Mouse (Mus musculus) heart, embryonic 13.5 days (tissue): Measurements from ENCODE around the gene Epha10. TPM values are rescaled to one million over a fixed set of nuclear protein-coding genes. Genes with fewer than 3 reads are reported as not detected.
A peak's percentile ranks its signal among the peaks of the same experiment; 100 is the strongest.

Experiments used
- ATAC-seq: fragments of 200-750 bp; cut with Nextera tagmentation; 2 replicates; pipeline ENCODE4 v1.8.0; 2017; ENCODE audit warnings: moderate TSS enrichment; ENCODE audit not compliant: insufficient number of reproducible peaks, low FRiP score, low TSS enrichment; ENCODE audit errors: extremely low read depth
- H3K27ac ChIP-seq: fragments of 300-500 bp; sonication (generic); replicated peaks from 2 replicates; pipeline ENCODE4 v1.5.1; 2015; ENCODE audit warnings: moderate library complexity, mild to moderate bottlenecking, inconsistent platforms
- H3K27me3 ChIP-seq: fragments of 300-500 bp; sonication (generic); replicated peaks from 2 replicates; pipeline ENCODE4 v1.6.1; 2015; ENCODE audit warnings: mild to moderate bottlenecking, inconsistent platforms
- H3K36me3 ChIP-seq: fragments of 300-500 bp; sonication (generic); 2 replicates; pipeline ENCODE4 v1.6.1; 2015; ENCODE audit warnings: mild to moderate bottlenecking, inconsistent platforms
- H3K4me1 ChIP-seq: fragments of 300-500 bp; sonication (generic); 2 replicates; pipeline ENCODE4 v1.6.1; 2015; ENCODE audit warnings: inconsistent platforms
- H3K4me2 ChIP-seq: fragments of 300-500 bp; sonication (generic); 2 replicates; pipeline ENCODE4 v1.6.1; 2015; ENCODE audit warnings: inconsistent platforms, mild to moderate bottlenecking, moderate library complexity
- H3K4me3 ChIP-seq: fragments of 300-500 bp; sonication (generic); 2 replicates; pipeline ENCODE4 v1.5.1; 2015; ENCODE audit warnings: moderate library complexity, mild to moderate bottlenecking, inconsistent platforms
- H3K9ac ChIP-seq: fragments of 300-500 bp; sonication (generic); 2 replicates; pipeline ENCODE4 v1.6.1; 2015; ENCODE audit warnings: inconsistent platforms, mild to moderate bottlenecking, moderate library complexity
- H3K9me3 ChIP-seq: fragments of 300-500 bp; sonication (generic); 2 replicates; pipeline ENCODE4 v1.6.1; 2016; ENCODE audit warnings: inconsistent platforms
- WGBS: fragments of 180-500 bp; shearing (Covaris S2); methylation state at CpG from one replicate; pipeline ENCODE4 v1.1.7; 2015; ENCODE audit warnings: mixed read lengths; 5-methylcytosine and 5-hydroxymethylcytosine counted together
- polyA plus RNA-seq: library from polyadenylated mRNA; unstranded; fragments of >200 nt; fragmentation: Nextera tagmentation; extraction: Ambion mirVana; gene quantifications from 2 replicates; pipeline ENCODE4 v1.2.1, GENCODE M21; 2015

The Epha10 gene
- polyA plus RNA-seq, 1 experiment from 2014 or later = 0.05 TPM

DNA sequence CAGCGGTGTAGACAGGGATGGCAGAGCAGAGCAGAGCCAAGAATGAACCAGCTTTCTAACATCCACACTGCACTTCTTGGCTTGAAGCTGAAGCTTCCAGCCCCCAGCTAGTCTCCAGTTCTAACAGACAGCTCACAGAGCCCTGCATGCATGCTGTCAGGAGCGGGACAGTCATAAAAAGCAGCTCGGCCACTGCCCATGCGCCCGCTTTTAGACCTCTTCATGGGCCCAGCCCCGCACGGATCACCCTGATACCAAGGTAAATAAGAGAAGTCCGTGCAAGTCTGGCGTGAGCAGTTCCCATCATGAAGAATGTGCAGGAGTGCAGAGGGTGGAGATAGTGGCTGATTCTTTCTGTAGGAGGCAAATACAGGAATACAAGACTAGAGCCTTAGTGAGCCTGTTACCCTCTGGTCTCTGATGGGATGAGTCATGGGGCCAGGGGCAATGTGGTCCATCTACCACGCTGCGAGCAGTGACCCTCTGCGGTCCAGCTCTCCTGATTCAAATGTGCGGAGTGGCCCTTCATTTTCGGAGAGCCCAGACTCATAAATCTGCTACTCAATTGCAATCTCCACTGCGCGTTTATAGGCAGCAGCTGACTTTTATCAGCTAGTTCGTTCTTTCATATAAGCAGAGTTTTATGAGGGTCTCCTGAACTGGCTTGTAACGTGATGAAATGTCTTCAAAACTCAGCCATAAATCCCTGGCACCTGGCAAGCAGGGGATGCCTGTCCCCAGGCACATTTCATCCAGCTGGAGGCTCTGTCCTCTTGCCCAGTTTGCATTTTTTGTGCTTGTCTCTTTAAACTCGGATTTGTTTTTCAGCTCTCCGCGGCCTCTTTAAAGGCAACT, 69.7 kb downstream of the Epha10 start:
- Histone ChIP-seq H3K9ac (no peak overlapping the region), H3K9me3 (no peaks in the 10 kb centered on the region), H3K4me2 (no peak overlapping the region), H3K4me3 (no peak overlapping the region), H3K4me1 (no peaks in the 10 kb centered on the region), H3K27ac (peak overlapping the region; percentile 28), H3K36me3 (0 out of 2 replicates have a peak, but pooled peaks cover 2% of the 10 kb centered on the region), H3K27me3 (peaks cover 4% of the 10 kb centered on the region; the same call in 1 of the 2 replicates)
- 67% methylated on average over 21 of the region's 21 CpGs for WGBS
- ATAC-seq = no peak

DNA sequence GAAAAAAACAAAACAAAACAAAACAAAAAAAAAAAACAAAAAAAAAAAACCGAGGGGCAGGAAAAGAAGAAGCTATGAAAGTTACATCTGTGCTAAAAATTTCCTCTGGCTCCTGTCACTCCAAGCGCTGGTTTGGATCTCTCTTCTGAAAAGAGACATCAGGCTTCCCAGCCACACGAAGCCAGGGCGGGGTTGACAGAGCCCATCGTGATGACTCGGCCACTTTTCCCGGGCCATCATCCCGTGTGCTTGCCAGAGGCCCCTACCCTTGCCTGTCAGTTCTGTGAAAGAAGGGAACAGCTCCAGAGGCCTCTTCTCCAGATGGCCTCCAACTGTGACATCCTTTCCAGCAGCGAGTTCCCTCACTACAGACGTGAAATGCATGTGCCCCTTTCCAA, 70.3 kb downstream of the Epha10 start:
- no peaks in the 10 kb centered on the region for H3K9me3 ChIP-seq
- H3K27ac ChIP-seq = no peak overlapping the region; the same call in 1 of the 2 replicates
- no peaks in the 10 kb centered on the region for H3K4me1 ChIP-seq
- no peaks in the 10 kb centered on the region for H3K36me3 ChIP-seq
- no peak for ATAC-seq
- WGBS = 29% methylated on average over 10 of the region's 10 CpGs
- no peak overlapping the region for H3K4me3 ChIP-seq
- H3K9ac ChIP-seq = no peak overlapping the region
- no peak overlapping the region for H3K4me2 ChIP-seq
- H3K27me3 ChIP-seq = peaks cover 4% of the 10 kb centered on the region; the same call in 1 of the 2 replicates

DNA sequence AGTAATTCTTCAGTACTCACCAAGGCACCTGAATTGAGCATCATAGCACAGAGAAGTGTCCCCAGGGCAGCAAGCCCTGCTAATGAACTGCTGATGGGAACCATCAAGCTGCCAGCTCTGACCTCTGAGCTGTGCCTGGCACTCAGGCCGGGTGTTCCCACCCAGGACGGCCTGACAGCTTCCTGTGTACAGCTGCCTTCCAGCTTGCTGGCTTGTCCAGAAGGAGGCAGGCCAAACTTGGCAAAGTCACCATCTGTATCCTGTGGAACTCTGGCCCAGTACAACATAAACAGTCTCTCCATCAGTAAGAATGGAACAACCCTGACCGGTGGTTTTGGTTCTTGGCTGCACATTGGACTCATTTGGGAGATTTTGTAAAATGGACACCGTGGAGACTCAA, 72.8 kb downstream of the Epha10 start:
- 0 out of 2 replicates have a peak, but pooled peaks cover 4% of the 10 kb centered on the region for H3K4me1 ChIP-seq
- no peak overlapping the region for H3K4me2 ChIP-seq
- 48% methylated on average over 4 of the region's 4 CpGs for WGBS
- no peak overlapping the region for H3K4me3 ChIP-seq
- H3K27me3 ChIP-seq = peaks cover 4% of the 10 kb centered on the region; the same call in 1 of the 2 replicates
- no peaks in the 10 kb centered on the region for H3K9me3 ChIP-seq
- H3K9ac ChIP-seq = no peak overlapping the region
- no peaks in the 10 kb centered on the region for H3K36me3 ChIP-seq
- no peak for ATAC-seq
- no peak overlapping the region for H3K27ac ChIP-seq

DNA sequence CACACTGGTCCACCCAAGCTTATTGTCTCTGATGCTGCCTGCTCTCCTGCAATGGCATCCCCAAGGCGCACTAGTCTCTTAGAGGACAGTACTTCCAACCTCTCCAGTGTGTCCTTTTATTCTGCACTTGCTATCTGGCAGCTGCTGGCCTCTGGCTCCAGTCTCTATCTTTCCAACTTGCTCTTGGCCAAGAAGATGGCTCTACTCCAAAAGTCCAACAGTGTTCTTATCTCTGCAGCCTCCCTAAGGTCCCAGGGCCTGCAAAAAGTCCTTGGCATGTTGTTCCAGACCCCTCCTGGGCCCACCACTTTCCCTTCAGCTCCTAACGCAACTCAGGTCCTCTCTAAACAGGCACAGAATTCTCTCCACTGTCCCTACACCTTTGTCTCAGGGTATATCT, 76.6 kb downstream of the Epha10 start:
- H3K4me1 ChIP-seq = 0 out of 2 replicates have a peak, but pooled peaks cover 4% of the 10 kb centered on the region
- H3K27ac ChIP-seq = no peak overlapping the region
- no peak overlapping the region for H3K4me3 ChIP-seq
- ATAC-seq = no peak
- H3K27me3 ChIP-seq = peaks cover 14% of the 10 kb centered on the region; the same call in 1 of the 2 replicates
- no peak overlapping the region for H3K4me2 ChIP-seq
- 66% methylated on average over 2 of the region's 2 CpGs for WGBS
- H3K9me3 ChIP-seq = no peaks in the 10 kb centered on the region
- no peaks in the 10 kb centered on the region for H3K36me3 ChIP-seq
- no peak overlapping the region for H3K9ac ChIP-seq

DNA sequence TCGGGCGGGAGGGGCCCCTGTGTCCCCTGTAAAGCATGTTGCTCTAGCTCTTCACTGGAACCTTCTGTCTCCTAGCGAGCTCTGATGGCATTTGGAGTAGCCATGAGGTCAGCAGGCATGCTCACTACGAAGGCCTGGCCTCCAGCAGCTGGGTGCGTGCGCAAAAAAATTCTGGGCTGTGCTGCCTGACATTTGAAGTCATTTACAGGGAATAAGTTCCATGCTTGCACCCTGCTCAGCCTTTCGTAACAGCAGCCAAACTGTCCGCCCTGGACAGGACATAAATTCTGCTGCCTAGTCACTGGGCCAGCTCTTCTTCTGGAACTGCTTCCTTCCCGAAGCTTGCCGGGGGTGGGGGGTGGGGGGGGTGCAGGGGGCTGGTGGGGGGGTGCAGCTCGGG, 78.4 kb downstream of the Epha10 start:
- Histone ChIP-seq H3K4me3 (no peak overlapping the region), H3K36me3 (no peaks in the 10 kb centered on the region), H3K4me1 (0 out of 2 replicates have a peak, but pooled peaks cover 4% of the 10 kb centered on the region), H3K27ac (no peak overlapping the region), H3K9ac (no peak overlapping the region), H3K27me3 (peaks cover 17% of the 10 kb centered on the region; the same call in 1 of the 2 replicates), H3K4me2 (no peak overlapping the region), H3K9me3 (no peaks in the 10 kb centered on the region)
- ATAC-seq = no peak
- 50% methylated on average over 11 of the region's 11 CpGs for WGBS

DNA sequence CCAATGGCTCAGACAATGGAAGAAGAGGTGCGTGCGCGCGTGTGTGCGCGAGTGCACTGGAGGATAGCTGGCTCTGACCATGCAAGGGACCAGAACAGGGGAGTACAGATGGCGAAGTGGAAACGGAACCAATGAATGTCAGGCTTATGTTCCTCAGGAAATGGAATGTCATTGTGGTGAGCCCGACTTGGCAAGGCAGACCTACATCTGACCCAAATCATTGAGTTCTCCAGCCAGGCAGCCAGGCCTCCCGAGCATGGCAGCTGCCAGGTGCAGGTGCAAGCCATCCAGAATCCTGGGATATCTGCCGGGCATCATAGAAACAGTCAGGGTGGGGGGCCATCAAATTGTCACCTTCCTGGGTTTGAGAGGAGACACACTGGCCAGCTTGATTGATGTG, 80.2 kb downstream of the Epha10 start:
- Histone ChIP-seq H3K9ac (no peak overlapping the region), H3K9me3 (no peaks in the 10 kb centered on the region), H3K27me3 (peaks cover 17% of the 10 kb centered on the region; the same call in 1 of the 2 replicates), H3K36me3 (no peaks in the 10 kb centered on the region), H3K4me3 (no peak overlapping the region), H3K4me1 (0 out of 2 replicates have a peak, but pooled peaks cover 4% of the 10 kb centered on the region), H3K27ac (no peak overlapping the region), H3K4me2 (no peak overlapping the region)
- no peak for ATAC-seq
- WGBS = 82% methylated on average over 11 of the region's 11 CpGs

DNA sequence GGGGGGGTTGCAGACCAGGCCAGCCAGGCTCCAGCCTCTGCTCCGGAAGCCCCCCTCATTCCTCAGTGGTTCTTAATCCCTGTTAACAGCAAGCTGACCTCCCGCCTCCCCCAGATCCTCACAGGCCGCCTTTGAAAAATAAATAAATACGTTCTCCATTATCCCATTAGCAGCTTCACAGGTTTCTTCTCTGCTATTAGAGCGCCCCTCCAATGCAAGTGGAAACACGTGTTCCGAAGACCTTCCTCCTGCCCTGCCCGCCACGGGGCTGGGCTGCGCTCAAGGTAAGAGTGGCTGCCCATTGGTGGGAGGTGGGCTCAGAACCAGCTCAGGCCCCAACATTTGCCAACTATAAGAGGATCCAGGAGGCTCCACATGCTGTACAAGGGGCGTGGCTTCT, 81.9 kb downstream of the Epha10 start:
- ATAC-seq = no peak
- 20% methylated on average over 11 of the region's 11 CpGs for WGBS

DNA sequence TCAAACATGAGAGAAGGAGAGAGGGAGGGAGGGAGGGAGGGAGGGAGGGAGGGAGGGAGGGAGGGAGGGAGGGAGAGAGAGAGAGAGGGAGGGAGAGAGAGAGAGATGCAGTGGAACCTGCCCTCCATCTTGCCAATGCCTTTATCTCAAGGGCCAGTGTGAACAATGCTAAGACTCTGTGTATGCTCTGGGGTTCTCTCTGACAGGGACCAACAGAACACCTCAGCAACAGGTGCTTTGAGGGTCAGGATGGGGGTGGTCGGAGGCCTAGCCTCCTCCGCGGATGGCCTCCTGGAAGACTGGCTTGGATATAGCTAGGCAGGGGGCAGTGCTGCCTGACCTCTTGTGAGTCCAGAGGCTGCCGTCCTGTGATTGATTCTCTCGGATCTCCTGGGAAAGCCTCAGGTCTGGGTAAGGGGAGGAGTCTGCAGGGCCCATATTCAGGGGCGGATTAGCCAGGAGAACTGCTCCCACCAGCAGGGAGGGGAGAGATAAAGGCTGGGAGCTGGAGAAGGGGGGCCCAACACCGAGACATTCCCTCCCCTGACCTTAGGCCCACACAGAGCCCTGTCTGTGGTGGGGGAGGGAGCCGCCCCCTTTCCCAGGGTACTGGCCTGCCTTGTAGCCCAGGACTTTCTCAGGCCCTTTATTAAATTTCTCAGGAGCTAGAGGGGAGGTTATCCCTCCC, 84.4 kb downstream of the Epha10 start:
- Histone ChIP-seq H3K9ac (no peak overlapping the region), H3K27ac (no peak overlapping the region), H3K4me2 (no peak overlapping the region), H3K36me3 (no peaks in the 10 kb centered on the region), H3K27me3 (peaks cover 37% of the 10 kb centered on the region), H3K4me3 (no peak overlapping the region), H3K4me1 (no peaks in the 10 kb centered on the region), H3K9me3 (no peaks in the 10 kb centered on the region)
- 16% methylated on average over 8 of the region's 8 CpGs for WGBS
- no peak for ATAC-seq

More for the DNA sequence above, 81.9 kb downstream of the Epha10 start:
- H3K36me3 ChIP-seq = no peaks in the 10 kb centered on the region
- H3K4me3 ChIP-seq = no peak overlapping the region
- no peak overlapping the region for H3K4me2 ChIP-seq
- no peaks in the 10 kb centered on the region for H3K4me1 ChIP-seq
- H3K9me3 ChIP-seq = no peaks in the 10 kb centered on the region
- H3K9ac ChIP-seq = no peak overlapping the region
- no peak overlapping the region for H3K27ac ChIP-seq
- H3K27me3 ChIP-seq = peaks cover 17% of the 10 kb centered on the region; the same call in 1 of the 2 replicates

Other genes with a start within 250 kb of the Epha10 start
- gene Pou3f1, start 224.1 kb upstream of the Epha10 start, polyA plus RNA-seq = 0.15 and 0.28 TPM in 2 replicates
- 48.9 and 50.6 TPM in 2 replicates for gene Utp11, start 187.3 kb upstream of the Epha10 start, polyA plus RNA-seq
- gene Fhl3, start 180.2 kb upstream of the Epha10 start, polyA plus RNA-seq = 6.7 and 7.4 TPM in 2 replicates
- gene Sf3a3, start 166.1 kb upstream of the Epha10 start, polyA plus RNA-seq = 92.4 and 96.2 TPM in 2 replicates
- 14.1 and 17.6 TPM in 2 replicates for gene Inpp5b, start 139.0 kb upstream of the Epha10 start, polyA plus RNA-seq
- 10.3 and 10.4 TPM in 2 replicates for gene Mtf1, start 78.8 kb upstream of the Epha10 start, polyA plus RNA-seq
- gene Yrdc, start 30.2 kb upstream of the Epha10 start, polyA plus RNA-seq = 21.1 and 25.1 TPM in 2 replicates
- gene 1110065P20Rik, start 29.7 kb upstream of the Epha10 start, polyA plus RNA-seq = 45.8 and 46.6 TPM in 2 replicates
- 0.15 TPM in 1 of 2 replicates, not detected in the other for gene Maneal, start 18.7 kb upstream of the Epha10 start, polyA plus RNA-seq
- 10.0 and 10.5 TPM in 2 replicates for gene 9930104L06Rik, start 56.1 kb downstream of the Epha10 start, polyA plus RNA-seq
- gene Cdca8, start 58.4 kb downstream of the Epha10 start, polyA plus RNA-seq = 111 and 113 TPM in 2 replicates
- 7.3 and 9.1 TPM in 2 replicates for gene Rspo1, start 105.5 kb downstream of the Epha10 start, polyA plus RNA-seq
- 54.8 and 56.4 TPM in 2 replicates for gene Gnl2, start 135.7 kb downstream of the Epha10 start, polyA plus RNA-seq
- 0.11 and 0.13 TPM in 2 replicates for gene Dnali1, start 184.8 kb downstream of the Epha10 start, polyA plus RNA-seq
- gene Snip1, start 185.8 kb downstream of the Epha10 start, polyA plus RNA-seq = 14.0 and 18.8 TPM in 2 replicates
- gene Meaf6, start 204.2 kb downstream of the Epha10 start, polyA plus RNA-seq = 42.6 and 43.3 TPM in 2 replicates
- 0.59 and 0.62 TPM in 2 replicates for gene Zc3h12a, start 246.9 kb downstream of the Epha10 start, polyA plus RNA-seq